Mouse (Mus musculus) kidney, postnatal 0 days (tissue): ENCODE results near the gene Pgam2. TPM values are rescaled to one million over a fixed set of nuclear protein-coding genes. Genes with fewer than 3 reads are reported as not detected.

Experiments
- ATAC-seq: fragments of 200-750 bp; cut with Nextera tagmentation; replicated peaks from 2 replicates; pipeline ENCODE4 v1.8.0; 2017; ENCODE audit warnings: low read depth, moderate number of reproducible peaks, moderate TSS enrichment, moderate library complexity; ENCODE audit not compliant: low FRiP score
- DNase-seq: peaks from one replicate; pipeline ENCODE4 v3.0.0-alpha.2; 2016; ENCODE audit warnings: low spot score
- H3K27ac ChIP-seq: fragments of 300-500 bp; sonication (generic); 2 replicates; pipeline ENCODE4 v1.5.1; 2014; ENCODE audit warnings: mild to moderate bottlenecking
- H3K27me3 ChIP-seq: fragments of 300-500 bp; sonication (generic); 2 replicates; pipeline ENCODE4 v1.6.1; 2014; ENCODE audit warnings: low read length, mixed read lengths; ENCODE audit not compliant: insufficient read depth
- H3K36me3 ChIP-seq: fragments of 300-500 bp; sonication (generic); 2 replicates; pipeline ENCODE4 v1.6.1; 2014; ENCODE audit warnings: low read length, mixed read lengths; ENCODE audit not compliant: insufficient read depth
- H3K4me1 ChIP-seq: fragments of 300-500 bp; sonication (generic); replicated peaks from 2 replicates; pipeline ENCODE4 v1.6.1; 2014; ENCODE audit warnings: antibody characterized with exemption, low read length, mixed read lengths; ENCODE audit not compliant: insufficient read depth
- H3K4me2 ChIP-seq: fragments of 300-500 bp; sonication (generic); 2 replicates; pipeline ENCODE4 v1.6.1; 2014; ENCODE audit warnings: mild to moderate bottlenecking, low read length, moderate library complexity, mixed read lengths
- H3K4me3 ChIP-seq: fragments of 300-500 bp; sonication (generic); replicated peaks from 2 replicates; pipeline ENCODE4 v1.5.1; 2014; ENCODE audit warnings: low read depth, low read length
- H3K9ac ChIP-seq: fragments of 300-500 bp; sonication (generic); 2 replicates; pipeline ENCODE4 v1.6.1; 2014; ENCODE audit warnings: low read depth, low read length
- H3K9me3 ChIP-seq: fragments of 300-500 bp; sonication (generic); replicated peaks from 2 replicates; pipeline ENCODE4 v1.6.1; 2016; ENCODE audit warnings: low read length, inconsistent platforms, mixed read lengths
- CTCF ChIP-seq: IDR thresholded peaks from 2 replicates; pipeline ENCODE4 v1.5.1; 2016; ENCODE audit warnings: antibody characterized with exemption, low read depth, mild to moderate bottlenecking, moderate library complexity
- whole genome bisulfite sequencing: fragments of 180-500 bp; shearing (Covaris S2); extraction: QIAGEN DNeasy Blood & Tissue Kit; methylation state at CpG from one replicate; pipeline ENCODE4 v1.1.7; 2014; 5-methylcytosine and 5-hydroxymethylcytosine counted together
- polyA plus RNA-seq: library from polyadenylated mRNA; unstranded; fragments of >200 nt; fragmentation: Nextera tagmentation; extraction: Ambion mirVana; gene quantifications from 2 replicates; pipeline ENCODE4 v1.2.1, GENCODE M21; 2015

The Pgam2 gene
- polyA plus RNA-seq, 1 experiment from 2014 or later, result 111 TPM

- Histone ChIP-seq H3K4me3 (peak overlapping the region; percentile 67), H3K27ac (peak overlapping the region; percentile 98), H3K27me3 (no peaks in the 10 kb centered on the region), H3K4me1 (0 out of 2 replicates have a peak, but pooled peaks cover 3% of the 10 kb centered on the region), H3K4me2 (peak overlapping the region; percentile 69), H3K36me3 (no peaks in the 10 kb centered on the region), H3K9me3 (no peaks in the 10 kb centered on the region), H3K9ac (peak overlapping the region; percentile 75; the same call in 1 of the 2 replicates)
- DNase-seq, result peak; percentile 14
- ATAC-seq, result peak; percentile 25; the same call in 1 of the 2 replicates
- 16% methylated on average over 6 of the region's 6 CpGs for WGBS
- no peak for TF ChIP-seq CTCF
These were observed 40.9 kb downstream of the Pgam2 start for GRCm38 (mm10) chr11:5762633-5762982.

- ATAC-seq, result peak; percentile 97
- Histone ChIP-seq H3K27me3 (no peaks in the 10 kb centered on the region), H3K4me3 (peak within 1 kb of the TSS; percentile 67), H3K4me1 (0 out of 2 replicates have a peak, but pooled peaks cover 3% of the 10 kb centered on the region), H3K9me3 (no peaks in the 10 kb centered on the region), H3K27ac (peak within 1 kb of the TSS; percentile 98), H3K4me2 (peak within 1 kb of the TSS; percentile 69), H3K36me3 (no peaks in the 10 kb centered on the region), H3K9ac (peak within 1 kb of the TSS; percentile 75)
- peak; percentile 96 for DNase-seq
- TF ChIP-seq CTCF, result peak; percentile 22; the same call in 1 of the 2 replicates
- under 1% methylated on average over 68 of the region's 68 CpGs for WGBS
These were observed 41.5 kb downstream of the Pgam2 start, which contains the start of gene Urgcp for GRCm38 (mm10) chr11:5761820-5762632. Gene Urgcp, minus strand, starts transcription at chr11:5762376.

GRCm38 (mm10) chr11:5753755-5754154 lies 49.8 kb downstream of the Pgam2 start:
- H3K27ac ChIP-seq, result no peak overlapping the region
- H3K4me1 ChIP-seq, result no peaks in the 10 kb centered on the region
- H3K27me3 ChIP-seq, result no peaks in the 10 kb centered on the region
- ATAC-seq (no peak), DNase-seq (no peak)
- no peaks in the 10 kb centered on the region for H3K36me3 ChIP-seq
- H3K4me3 ChIP-seq, result no peak overlapping the region
- TF ChIP-seq CTCF, result no peak
- no peak overlapping the region for H3K4me2 ChIP-seq
- no peaks in the 10 kb centered on the region for H3K9me3 ChIP-seq
- no peak overlapping the region for H3K9ac ChIP-seq
- WGBS, result 68% methylated on average over 2 of the region's 2 CpGs

Other genes starting within 250 kb of the Pgam2 start
- not detected in 2 replicates for gene Ankrd36, start 234.0 kb downstream of the Pgam2 start, polyA plus RNA-seq
- 256 and 279 TPM in 2 replicates for gene Mrps24, start 88.1 kb downstream of the Pgam2 start, polyA plus RNA-seq
- gene Urgcp, start 41.4 kb downstream of the Pgam2 start, polyA plus RNA-seq, result 22.8 and 23.0 TPM in 2 replicates
- 82.7 and 93.3 TPM in 2 replicates for gene Dbnl, start 15.2 kb downstream of the Pgam2 start, polyA plus RNA-seq
- gene Polm, start 34.3 kb upstream of the Pgam2 start, polyA plus RNA-seq, result 7.8 and 8.7 TPM in 2 replicates
- 33.9 and 38.6 TPM in 2 replicates for gene Aebp1, start 58.2 kb upstream of the Pgam2 start, polyA plus RNA-seq
- 74.4 and 82.6 TPM in 2 replicates for gene Pold2, start 74.6 kb upstream of the Pgam2 start, polyA plus RNA-seq
- gene Myl7, start 95.0 kb upstream of the Pgam2 start, polyA plus RNA-seq, result 1.6 and 1.9 TPM in 2 replicates
- 0.64 and 1.0 TPM in 2 replicates for gene Gck, start 146.3 kb upstream of the Pgam2 start, polyA plus RNA-seq
- 41.8 and 46.5 TPM in 2 replicates for gene Ykt6, start 152.0 kb upstream of the Pgam2 start, polyA plus RNA-seq